Mouse (Mus musculus): Measurements from ENCODE around the gene Rcc2.

GRCm38 (mm10) chr4:140723192-140723591, 22.9 kb downstream of the Rcc2 start:
- TF ChIP-seq CTCF (conservative IDR thresholded peaks at IDR 0.05; ENCODE audit: low read length): no peak
- TF ChIP-seq NANOG (IDR thresholded peaks at IDR 0.05; ENCODE audit: borderline replicate concordance, low read length): no peak
